Mouse (Mus musculus) G1E (cell line): ENCODE measurements around the gene Itgbl1. TPM values are rescaled to one million over a fixed set of nuclear protein-coding genes. Genes with fewer than 3 reads are reported as not detected.
"Not testable (repeated sequence)": the region's sequence is repeated elsewhere in the genome, so short reads cannot be mapped to it uniquely, and the experiment has no call there.

Experiments used
- ATAC-seq: 2 replicates; pipeline ENCODE4 v1.8.0; 2016; ENCODE audit warnings: mild to moderate bottlenecking; ENCODE audit not compliant: insufficient number of reproducible peaks, poor library complexity, low FRiP score, severe bottlenecking; ENCODE audit errors: extremely low read depth
- DNase-seq: peaks from one replicate; pipeline ENCODE4 v3.0.0; 2012; ENCODE audit warnings: low spot score
- H3K27me3 ChIP-seq: 2 replicates; pipeline ENCODE4 v1.6.1; 2012; ENCODE audit warnings: mild to moderate bottlenecking, low read length, inconsistent platforms; ENCODE audit not compliant: insufficient read depth
- H3K36me3 ChIP-seq: replicated peaks from 2 replicates; pipeline ENCODE3; 2012; ENCODE audit warnings: mild to moderate bottlenecking, inconsistent platforms
- H3K4me1 ChIP-seq: 2 replicates; pipeline ENCODE4 v1.6.1; 2012; ENCODE audit warnings: low read depth, low read length, inconsistent platforms, mixed read lengths; ENCODE audit not compliant: insufficient read depth
- H3K4me3 ChIP-seq: 2 replicates; pipeline ENCODE4 v1.5.1; 2012; ENCODE audit warnings: low read depth, mild to moderate bottlenecking, inconsistent platforms, low read length, moderate library complexity, mixed read lengths
- H3K9me3 ChIP-seq: replicated peaks from 2 replicates; pipeline ENCODE4 v1.6.1; 2012; ENCODE audit warnings: inconsistent platforms
- CTCF ChIP-seq: IDR thresholded peaks from 2 replicates; pipeline ENCODE4 v1.5.1; 2012; ENCODE audit warnings: low read depth, low read length, inconsistent platforms, mixed read lengths
- GATA1 ChIP-seq: IDR thresholded peaks from 2 replicates; pipeline ENCODE4 v1.6.1; 2012; ENCODE audit warnings: borderline replicate concordance, low read length, inconsistent platforms, mixed read lengths
- GATA2 ChIP-seq: IDR thresholded peaks from 2 replicates; pipeline ENCODE4 v1.6.1; 2012; ENCODE audit warnings: low read depth, low read length, inconsistent platforms, borderline replicate concordance
- POLR2AphosphoS5 ChIP-seq: IDR thresholded peaks from 2 replicates; pipeline ENCODE4 v1.6.1; 2012; ENCODE audit warnings: low read depth, low read length, inconsistent platforms; ENCODE audit not compliant: insufficient replicate concordance
- TAL1 ChIP-seq: conservative IDR thresholded peaks from 2 replicates; pipeline ENCODE4 v1.6.1; 2012; ENCODE audit warnings: low read depth, low read length, inconsistent platforms, mixed read lengths
- polyA plus RNA-seq: library from polyadenylated mRNA; stranded (reverse); fragments of >175 nt; gene quantifications from 2 replicates; pipeline ENCODE4 v1.2.3, GENCODE M21; 2012
- total RNA-seq, 2 experiments: library from RNA; stranded (forward) in 1 of 2; stranded (reverse) in 1 of 2; fragments of 200-1000 nt in 1 of 2; fragments of >200 nt in 1 of 2; fragmentation: Nextera tagmentation in 1 of 2; gene quantifications; 2 replicates each; pipeline ENCODE4 v1.2.3; 2014 to 2017

The Itgbl1 gene
- total and polyA plus RNA-seq, 3 experiments: 0.16 TPM; not detected in 2

DNA sequence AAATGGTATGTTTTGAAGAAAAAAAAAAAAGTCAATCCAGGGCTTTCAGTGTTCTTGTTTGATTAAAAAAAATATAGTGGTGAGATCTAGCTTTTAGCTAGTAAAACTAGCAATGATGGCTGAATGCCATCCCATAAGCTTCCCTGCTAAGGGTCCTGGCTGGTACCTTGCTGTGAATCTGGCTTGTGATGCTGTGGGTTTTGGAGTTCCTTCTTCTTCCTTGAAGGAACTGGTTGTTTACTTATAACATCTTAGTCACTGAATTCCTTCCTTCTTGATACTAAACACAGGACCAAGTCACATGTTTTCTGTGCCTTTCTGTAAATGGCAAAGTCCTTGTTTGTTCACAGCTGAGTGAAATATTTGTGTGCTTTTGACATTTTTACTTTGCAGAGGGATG, 3.4 kb downstream of the Itgbl1 start:
- Histone ChIP-seq H3K4me3 (no peak overlapping the region), H3K27me3 (no peaks in the 10 kb centered on the region), H3K9me3 (peaks cover 11% of the 10 kb centered on the region), H3K36me3 (no peaks in the 10 kb centered on the region), H3K4me1 (no peaks in the 10 kb centered on the region)
- ATAC-seq (no peak), DNase-seq (no peak)
- TF ChIP-seq GATA1 (no peak), GATA2 (no peak), CTCF (no peak), POLR2AphosphoS5 (no peak), TAL1 (no peak)

DNA sequence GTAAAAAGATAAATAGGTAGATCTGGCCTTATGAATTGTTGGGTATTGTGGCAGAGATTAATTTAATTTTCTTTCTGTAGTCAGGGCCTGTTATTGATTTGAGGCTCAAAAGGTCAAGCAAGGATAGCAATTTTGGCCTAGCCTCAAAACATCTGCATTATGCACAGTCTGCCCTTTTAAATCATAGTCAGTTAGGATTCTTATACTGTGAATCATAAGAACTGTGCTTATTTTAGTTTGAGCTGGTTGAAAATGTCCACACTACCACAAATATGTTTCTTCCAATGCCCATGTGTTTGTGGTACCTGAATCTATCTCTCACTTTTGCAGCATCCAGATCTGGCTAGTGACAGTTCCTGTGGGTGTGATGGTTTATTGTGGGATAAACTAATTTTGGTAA, 4.7 kb downstream of the Itgbl1 start:
- ATAC-seq (no peak), DNase-seq (no peak)
- no peaks in the 10 kb centered on the region for H3K27me3 ChIP-seq
- H3K36me3 ChIP-seq: no peaks in the 10 kb centered on the region
- no peak for TF ChIP-seq GATA2
- no peak for TF ChIP-seq TAL1
- TF ChIP-seq GATA1: no peak
- TF ChIP-seq POLR2AphosphoS5: no peak
- TF ChIP-seq CTCF: no peak
- peaks cover 9% of the 10 kb centered on the region for H3K9me3 ChIP-seq
- H3K4me1 ChIP-seq: no peaks in the 10 kb centered on the region
- H3K4me3 ChIP-seq: no peak overlapping the region

DNA sequence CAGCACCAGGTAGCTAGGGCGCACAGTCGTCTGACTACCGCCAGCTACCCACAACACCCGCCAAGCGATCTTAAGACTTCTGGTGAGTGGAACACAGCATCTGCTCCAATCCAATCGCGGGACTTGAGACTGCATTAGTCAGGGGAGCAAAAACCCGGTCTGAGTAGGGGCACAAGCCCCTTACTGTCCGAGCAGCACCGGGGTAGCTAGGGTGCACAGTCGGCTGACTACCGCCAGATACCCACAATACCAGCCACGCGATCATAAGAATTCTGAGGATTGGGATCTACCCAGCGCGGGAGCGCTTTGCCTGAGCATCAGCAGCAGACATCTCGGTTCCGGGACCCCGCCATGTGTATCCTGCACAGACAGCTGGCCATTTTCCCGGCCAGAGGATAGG, 11.3 kb downstream of the Itgbl1 start:
- H3K36me3 ChIP-seq, H3K4me3 ChIP-seq, H3K4me1 ChIP-seq, DNase-seq, H3K9me3 ChIP-seq, H3K27me3 ChIP-seq, ATAC-seq: not testable (repeated sequence)

DNA sequence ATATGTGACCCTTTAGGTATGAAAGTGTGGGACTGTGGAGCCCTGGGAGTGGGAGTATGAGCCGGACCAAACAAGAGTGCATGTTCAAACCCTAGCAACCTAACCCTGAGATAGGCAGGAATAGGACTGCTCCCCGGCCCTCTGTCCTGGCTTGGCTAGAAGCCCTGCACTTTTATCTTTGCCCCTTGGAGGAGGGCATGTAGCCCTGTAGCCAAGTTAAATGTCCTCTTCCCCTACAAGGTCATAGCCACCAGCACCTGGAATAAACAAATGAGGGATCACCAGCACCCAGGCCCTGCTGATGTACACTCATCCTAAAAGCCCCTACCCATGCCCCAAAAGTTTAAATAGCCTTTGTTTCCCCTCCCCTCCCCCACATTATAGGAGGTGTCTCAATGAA, 18.3 kb downstream of the Itgbl1 start:
- TF ChIP-seq GATA1 (no peak), GATA2 (no peak), TAL1 (no peak), POLR2AphosphoS5 (no peak), CTCF (no peak)
- no peaks in the 10 kb centered on the region for H3K9me3 ChIP-seq
- H3K27me3 ChIP-seq: no peaks in the 10 kb centered on the region
- DNase-seq: no peak
- no peak for ATAC-seq
- H3K4me1 ChIP-seq: no peaks in the 10 kb centered on the region
- no peaks in the 10 kb centered on the region for H3K36me3 ChIP-seq
- H3K4me3 ChIP-seq: no peak overlapping the region

DNA sequence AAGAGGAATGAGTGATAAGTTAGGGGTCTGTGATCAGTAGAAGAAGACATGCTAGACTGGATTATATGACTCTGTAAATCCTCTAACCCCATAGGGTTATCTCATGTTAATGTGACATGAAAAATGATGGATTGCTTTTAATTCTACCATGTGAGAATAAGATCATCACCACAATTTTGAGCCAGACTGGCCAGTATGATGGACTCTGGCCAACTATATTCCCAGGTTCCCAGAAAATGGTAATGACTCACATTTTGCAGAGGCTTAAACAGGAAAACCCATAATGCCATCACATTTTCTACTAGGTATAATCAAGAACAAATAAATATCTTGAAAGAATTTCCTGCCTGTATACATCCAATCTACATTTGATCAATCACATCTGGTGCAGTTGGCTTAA, 55.0 kb downstream of the Itgbl1 start:
- no peaks in the 10 kb centered on the region for H3K4me1 ChIP-seq
- ATAC-seq (no peak), DNase-seq (no peak)
- no peaks in the 10 kb centered on the region for H3K27me3 ChIP-seq
- no peak overlapping the region for H3K4me3 ChIP-seq
- peaks cover 5% of the 10 kb centered on the region for H3K9me3 ChIP-seq
- H3K36me3 ChIP-seq: no peaks in the 10 kb centered on the region
- TF ChIP-seq TAL1 (no peak), POLR2AphosphoS5 (no peak), GATA2 (no peak), GATA1 (no peak), CTCF (no peak)

DNA sequence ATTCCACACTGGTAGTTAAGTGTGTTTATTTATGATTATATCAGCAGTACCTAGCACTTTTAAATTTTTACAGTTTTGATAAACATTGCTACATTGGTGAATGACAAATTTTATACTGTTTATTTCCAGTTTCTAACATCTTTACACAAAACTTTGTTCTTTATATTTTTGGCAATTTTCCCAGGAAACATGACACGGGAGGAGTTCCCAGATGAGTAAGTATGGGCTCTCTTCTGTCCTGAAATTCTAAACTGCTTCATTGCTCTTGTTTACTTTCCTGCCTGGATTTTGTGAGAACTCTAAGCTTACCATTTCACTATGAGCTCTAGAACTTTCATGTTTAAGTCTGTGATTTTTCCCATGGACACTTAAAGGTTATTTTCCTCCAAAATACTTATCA, 82.3 kb downstream of the Itgbl1 start:
- no peak for ATAC-seq
- TF ChIP-seq TAL1: no peak
- no peak for TF ChIP-seq CTCF

DNA sequence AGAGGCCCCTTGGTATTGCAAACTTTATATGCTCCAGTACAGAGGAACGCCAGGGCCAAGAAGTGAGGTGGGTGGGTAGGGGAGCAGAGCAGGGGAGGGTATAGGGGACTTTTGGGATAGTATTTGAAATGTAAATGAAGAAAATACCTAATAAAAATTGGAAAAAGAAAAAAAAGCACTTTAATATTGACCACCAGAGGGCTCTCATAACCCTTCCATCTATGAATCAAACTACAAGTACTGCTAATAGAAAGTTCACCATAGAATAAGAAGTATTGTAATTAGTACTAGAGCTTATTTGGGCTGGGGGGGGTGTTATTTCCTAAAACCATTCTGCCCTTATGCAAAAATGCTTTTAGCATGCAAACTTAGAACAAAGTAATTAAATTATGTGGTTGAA, 91.2 kb downstream of the Itgbl1 start:
- DNase-seq (no peak), ATAC-seq (no peak)
- no peaks in the 10 kb centered on the region for H3K36me3 ChIP-seq
- H3K4me1 ChIP-seq: no peaks in the 10 kb centered on the region
- H3K4me3 ChIP-seq: no peak overlapping the region
- TF ChIP-seq CTCF: no peak
- no peak for TF ChIP-seq GATA1
- H3K27me3 ChIP-seq: no peaks in the 10 kb centered on the region
- H3K9me3 ChIP-seq: no peaks in the 10 kb centered on the region

More for the DNA sequence above, 82.3 kb downstream of the Itgbl1 start:
- no peak overlapping the region for H3K4me3 ChIP-seq
- H3K27me3 ChIP-seq: no peaks in the 10 kb centered on the region
- DNase-seq: no peak
- no peaks in the 10 kb centered on the region for H3K36me3 ChIP-seq
- H3K4me1 ChIP-seq: no peaks in the 10 kb centered on the region
- H3K9me3 ChIP-seq: 0 out of 2 replicates have a peak, but pooled peaks cover 2% of the 10 kb centered on the region
